Mouse (Mus musculus) frontal cortex, postnatal 36 days (tissue): Measurements from ENCODE around the gene Camk1.

Source experiments
- DNase-seq, 2 experiments: peaks; one replicate each; pipeline ENCODE4 v3.0.0; 2022; ENCODE audit warnings: low spot score in 2 of 2

Camk1 gene

GRCm38 (mm10) chr6:113306322-113306985 lies 37.3 kb downstream of the Camk1 start:
- DNase-seq = peak; percentile 99 to 100

- DNase-seq = no peak
Measured at GRCm38 (mm10) chr6:113302258-113302657, 41.5 kb downstream of the Camk1 start.

- DNase-seq = no peak
Measured at GRCm38 (mm10) chr6:113301350-113301749, 42.4 kb downstream of the Camk1 start.

- no peak for DNase-seq
Measured at GRCm38 (mm10) chr6:113296639-113297038, 47.1 kb downstream of the Camk1 start.

- DNase-seq = no peak
Measured at GRCm38 (mm10) chr6:113296046-113296445, 47.7 kb downstream of the Camk1 start.

GRCm38 (mm10) chr6:113292938-113293337 lies 50.8 kb downstream of the Camk1 start:
- no peak for DNase-seq

- DNase-seq = no peak
Measured at GRCm38 (mm10) chr6:113290346-113290745, 53.4 kb downstream of the Camk1 start.

GRCm38 (mm10) chr6:113289346-113289745 lies 54.4 kb downstream of the Camk1 start:
- no peak for DNase-seq

GRCm38 (mm10) chr6:113287236-113287635 lies 56.5 kb downstream of the Camk1 start:
- peak; percentile 62 to 76 for DNase-seq

- DNase-seq = no peak
Measured at GRCm38 (mm10) chr6:113286316-113286715, 57.5 kb downstream of the Camk1 start.

GRCm38 (mm10) chr6:113284931-113285330 lies 58.9 kb downstream of the Camk1 start:
- DNase-seq = no peak
